Mouse (Mus musculus): ENCODE results near the gene Cpe.

The Cpe gene

DNA sequence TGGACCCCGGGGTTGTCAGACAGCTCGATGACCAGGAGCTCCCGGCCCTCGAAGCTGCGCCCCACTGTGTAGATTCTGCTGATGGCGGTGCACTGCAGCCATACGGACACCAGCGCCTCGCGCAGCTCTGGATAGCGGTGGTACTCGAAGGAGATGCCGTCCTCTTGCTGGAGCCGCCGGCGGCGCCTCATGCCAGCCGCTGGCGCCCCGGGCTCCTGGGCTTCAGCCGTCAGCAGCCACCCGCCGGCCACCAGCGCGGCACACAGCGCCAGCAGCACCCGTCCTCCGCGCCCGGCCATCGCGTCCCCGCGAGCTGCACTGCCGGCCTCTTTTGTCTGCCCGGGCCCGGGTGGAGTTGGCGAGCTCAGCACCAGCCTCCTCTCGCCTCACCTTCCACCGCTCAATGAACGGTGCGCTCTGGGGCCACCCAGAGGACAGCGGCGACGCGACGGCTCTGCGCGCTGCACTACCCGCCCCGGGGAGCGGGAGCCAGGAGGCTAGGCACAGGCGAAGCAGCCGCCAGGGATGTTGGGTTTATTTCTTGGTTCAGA, at the start of gene Cpe:
Gene Cpe, minus strand, starts transcription at position 404 of the 551 bp plus-strand sequence.
- in situ Hi-C loops (cut with MboI) = no loop called here

DNA sequence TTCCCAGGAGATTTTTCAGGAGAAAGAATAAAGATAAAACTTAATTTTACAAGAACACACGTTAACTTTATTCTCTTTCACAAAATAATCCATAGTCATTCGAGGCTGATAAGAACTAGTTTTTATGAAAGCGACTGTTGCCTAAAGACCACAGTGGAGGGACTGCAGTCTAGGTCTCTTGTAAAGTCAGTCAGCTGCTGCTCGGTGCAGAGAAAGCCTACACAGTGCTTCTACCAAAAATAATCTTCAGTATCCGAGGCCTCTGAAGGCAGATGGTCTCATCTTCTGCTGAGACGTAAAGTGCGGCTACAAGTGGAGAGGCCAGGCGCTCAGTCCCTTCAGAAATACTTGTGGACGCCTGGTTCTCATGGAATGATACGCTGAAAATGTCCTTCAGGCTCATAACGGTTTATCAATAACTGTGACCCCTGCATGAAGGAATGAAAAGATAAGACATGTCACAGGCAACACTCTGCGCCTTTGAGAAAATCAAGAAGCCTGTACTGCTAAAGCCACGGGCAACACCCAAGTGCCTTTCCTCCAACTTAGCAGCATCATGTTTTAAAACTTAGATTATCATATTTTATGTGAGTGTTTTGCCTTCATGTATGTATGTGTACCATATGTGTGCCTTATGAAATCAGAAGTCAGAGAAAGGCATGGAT, 47.8 kb upstream of the Cpe start:
- in situ Hi-C loops (cut with MboI) = loop anchor here (25.0 kb wide), 1 partner anchor 1747 kb away; the partner anchor contains the start of gene Tma16

DNA sequence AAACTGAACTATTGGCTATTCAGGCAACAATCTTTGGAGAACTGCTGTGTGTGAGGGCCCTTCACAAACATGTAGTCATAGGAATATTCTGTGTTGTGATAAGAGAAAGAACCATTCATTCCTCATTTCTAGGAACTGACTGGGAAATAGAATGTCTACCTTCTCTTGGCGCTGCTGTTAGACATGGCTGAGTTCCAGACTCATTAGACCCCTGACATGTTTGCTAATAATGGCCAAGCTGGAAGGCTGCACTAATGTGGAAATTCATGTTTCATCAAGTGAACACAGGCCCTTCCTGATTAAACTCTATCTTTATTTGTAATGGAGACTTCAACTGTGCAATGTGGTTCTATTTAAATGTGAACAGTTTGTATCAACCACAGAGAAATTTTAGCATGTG, 46.1 kb upstream of the Cpe start:
- in situ Hi-C loops (cut with MboI) = loop anchor here (10.0 to 25.0 kb wide), 2 partner anchors 206 to 1748 kb away; partner anchors contain the start of genes Tma16 and Tmem192

DNA sequence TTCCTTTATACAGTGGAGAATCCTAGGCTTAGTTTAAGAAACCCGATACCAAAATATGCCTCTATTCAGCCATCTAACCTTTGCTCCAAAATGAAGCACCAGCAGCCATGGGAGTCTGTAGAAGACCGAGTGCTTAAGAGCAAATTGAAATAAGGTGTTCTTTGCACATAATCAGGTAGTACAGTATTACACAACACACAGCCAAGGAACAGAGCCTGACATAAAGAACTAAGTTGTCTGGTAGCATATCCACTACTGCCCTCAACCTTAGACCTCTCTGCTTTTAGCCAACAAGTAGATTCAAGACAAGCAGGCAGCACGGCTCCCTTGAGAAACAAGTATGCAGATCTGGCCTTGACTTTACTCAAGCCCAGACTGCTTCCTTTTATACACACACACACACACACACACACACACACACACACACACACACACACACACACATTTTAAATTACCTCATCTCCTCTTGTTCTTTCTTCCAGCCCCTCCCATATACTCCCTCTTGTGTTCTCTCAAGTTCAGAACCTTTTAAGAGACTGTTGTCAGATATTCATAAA, 44.0 kb upstream of the Cpe start:
- in situ Hi-C loops (cut with MboI) = loop anchor here (10.0 to 25.0 kb wide), 2 partner anchors 208 to 1750 kb away; partner anchors contain the start of genes Tma16 and Tmem192

DNA sequence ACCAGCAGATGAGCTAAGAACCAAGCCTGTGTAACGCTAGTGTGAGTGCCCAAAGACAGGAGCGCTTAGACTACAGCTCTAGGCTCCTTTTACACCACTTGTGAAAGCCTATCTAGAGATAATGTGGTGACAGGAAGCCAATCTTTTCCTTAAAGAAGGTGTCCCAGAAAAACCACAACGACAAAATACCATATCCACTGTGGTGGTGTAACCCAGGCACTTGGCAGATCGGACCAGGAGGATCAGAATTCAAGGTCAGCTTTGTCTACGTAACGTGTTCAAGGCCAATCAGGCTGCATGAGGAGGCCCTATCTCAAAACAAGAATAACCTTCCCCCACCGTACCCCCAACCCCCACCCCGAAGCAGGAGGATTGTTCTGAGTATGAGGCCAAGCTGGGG, 42.3 kb upstream of the Cpe start:
- in situ Hi-C loops (cut with MboI) = loop anchor here (10.0 to 25.0 kb wide), 2 partner anchors 210 to 1752 kb away; partner anchors contain the start of genes Tma16 and Tmem192

DNA sequence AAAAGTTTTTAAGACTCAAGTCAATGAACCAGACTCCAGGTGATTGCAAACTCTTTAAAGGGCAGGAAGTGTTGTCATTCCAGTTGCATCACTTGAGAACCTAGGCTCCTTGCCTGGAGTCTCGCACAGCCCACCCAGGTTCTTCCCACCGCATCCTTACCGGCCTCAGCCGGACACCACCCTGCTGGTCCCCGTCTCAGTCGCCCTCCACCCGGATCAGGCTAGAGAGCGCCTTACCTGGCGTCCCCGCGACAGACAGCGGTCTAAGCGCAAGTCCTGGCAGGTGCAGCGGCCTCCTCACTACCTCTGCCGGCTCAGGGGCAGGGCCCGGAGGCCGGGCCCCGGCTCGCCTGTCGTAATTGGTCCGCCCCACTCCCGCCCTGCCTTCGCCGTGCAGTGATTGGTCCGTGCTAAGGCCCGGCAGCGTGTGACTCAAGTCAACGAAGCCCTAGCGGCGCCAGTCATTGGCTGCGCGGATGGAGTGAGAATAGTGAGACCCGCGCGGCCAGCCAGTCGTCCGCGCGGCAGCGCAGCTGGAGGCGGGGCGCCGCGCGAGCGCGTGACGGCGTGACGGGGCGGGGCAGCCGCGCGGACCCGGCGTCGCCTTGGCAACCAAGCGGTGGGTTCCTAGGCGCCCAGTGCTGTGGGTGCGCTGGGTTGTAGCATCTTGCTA, 40.6 kb upstream of the Cpe start, which contains the start of gene Msmo1:
Gene Msmo1, minus strand, starts transcription at position 522 of the 673 bp plus-strand sequence.
- in situ Hi-C loops (cut with MboI) = loop anchor here (10.0 to 25.0 kb wide), 2 partner anchors 211 to 1754 kb away; partner anchors contain the start of genes Tma16 and Tmem192

DNA sequence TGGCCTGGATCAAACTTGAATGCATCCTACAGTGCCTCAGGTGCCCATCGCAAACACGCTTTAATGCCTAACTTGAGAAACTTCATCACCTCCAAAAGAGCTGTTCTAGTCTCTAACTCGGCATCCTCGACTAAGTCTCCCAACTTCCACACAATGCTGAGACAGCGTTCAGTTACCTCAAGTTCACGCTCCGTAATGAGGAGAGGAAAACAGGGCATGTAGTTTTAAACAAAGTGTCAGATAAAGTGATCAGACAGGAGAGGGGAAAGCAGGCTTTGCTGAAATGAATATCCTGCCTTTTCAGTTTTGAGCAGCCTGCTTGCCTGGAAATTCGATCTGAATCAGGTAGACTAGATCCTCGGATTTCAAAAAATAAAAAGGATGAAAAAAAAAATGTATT, 39.7 kb upstream of the Cpe start:
- in situ Hi-C loops (cut with MboI) = loop anchor here (10.0 to 25.0 kb wide), 2 partner anchors 212 to 1755 kb away; partner anchors contain the start of genes Tma16 and Tmem192

DNA sequence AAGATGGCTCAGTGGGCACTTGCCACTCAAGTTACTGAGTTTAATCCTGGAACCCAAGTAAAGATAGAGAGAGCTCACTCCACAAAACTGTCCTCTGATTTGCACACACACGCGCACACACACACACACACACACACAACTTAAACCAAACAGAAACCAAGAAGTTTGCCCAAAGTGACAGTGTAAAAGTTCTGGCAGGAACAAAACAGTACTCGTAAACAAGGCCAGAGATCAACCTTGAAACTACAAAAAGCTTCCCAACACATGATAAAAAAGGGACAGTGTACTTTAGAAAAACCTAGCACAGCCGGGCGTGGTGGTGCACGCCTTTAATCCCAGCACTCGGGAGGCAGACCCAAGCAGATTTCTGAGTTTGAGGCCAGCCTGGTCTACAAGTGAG, 35.3 kb upstream of the Cpe start:
- in situ Hi-C loops (cut with MboI) = loop anchor here (25.0 kb wide), 1 partner anchor 1759 kb away; the partner anchor contains the start of gene Tma16

DNA sequence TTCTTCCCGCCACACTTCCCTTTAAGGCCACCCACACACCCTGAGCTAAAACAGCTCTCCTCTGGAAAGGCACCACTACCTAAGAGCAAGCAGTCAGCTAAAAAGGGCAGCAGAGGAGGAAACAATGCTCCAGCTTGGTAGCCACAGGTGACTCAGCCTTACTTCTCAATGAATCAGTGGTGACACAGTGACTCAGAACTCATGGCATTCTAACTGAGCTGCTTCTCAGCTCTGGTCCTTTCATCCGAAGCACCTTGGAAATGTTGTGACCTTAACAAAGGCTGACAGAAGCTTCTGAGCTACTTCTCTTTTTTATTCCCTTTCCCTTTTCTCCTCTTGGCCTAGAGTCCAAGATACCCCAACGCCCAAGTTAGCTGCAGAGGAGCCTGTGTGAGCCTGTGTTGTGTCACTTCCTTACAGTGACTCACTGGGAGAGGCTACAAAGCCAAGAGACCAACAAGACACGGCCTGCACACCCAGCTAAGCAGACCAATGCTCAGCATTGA, 33.4 kb upstream of the Cpe start:
- in situ Hi-C loops (cut with MboI) = loop anchor here (25.0 kb wide), 1 partner anchor 1761 kb away; the partner anchor contains the start of gene Tma16

DNA sequence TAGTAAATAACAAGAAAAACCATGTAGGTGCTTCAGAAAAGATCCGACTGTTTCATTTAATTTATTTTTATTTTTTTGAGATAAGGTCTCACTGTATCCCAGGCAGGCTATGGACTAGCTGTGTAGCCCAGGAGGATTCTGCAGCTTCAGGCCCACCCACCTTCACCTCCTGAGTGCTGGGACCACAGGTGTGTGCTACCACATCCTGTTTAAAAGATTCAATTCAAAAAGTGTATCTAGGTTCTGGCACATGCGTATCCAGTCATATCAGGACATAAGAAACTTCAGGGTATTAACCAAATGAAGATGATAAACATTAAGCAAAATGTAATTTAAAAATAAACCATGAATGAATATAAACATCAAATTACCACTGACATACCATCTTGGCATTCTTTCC, 30.4 kb upstream of the Cpe start:
- in situ Hi-C loops (cut with MboI) = no loop called here

DNA sequence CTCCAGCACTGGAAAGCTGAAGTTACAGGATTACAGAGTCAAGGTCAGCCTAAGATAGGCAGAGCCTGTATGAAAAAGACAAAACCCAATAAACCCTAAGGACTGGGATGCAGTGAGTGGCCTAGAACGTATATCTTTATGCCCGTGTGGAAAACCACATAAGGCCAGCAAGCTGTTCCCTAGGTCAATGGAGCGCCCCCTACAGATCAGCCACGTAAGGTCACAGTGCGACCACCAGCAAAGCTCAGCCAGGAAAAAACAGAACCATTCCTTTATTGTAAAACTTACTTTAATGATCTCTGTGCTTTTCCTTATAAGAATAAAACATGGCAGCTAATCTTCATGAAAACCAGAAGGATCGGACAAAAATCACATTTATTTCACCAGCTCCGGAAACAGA, 25.0 kb upstream of the Cpe start:
- in situ Hi-C loops (cut with MboI) = no loop called here

DNA sequence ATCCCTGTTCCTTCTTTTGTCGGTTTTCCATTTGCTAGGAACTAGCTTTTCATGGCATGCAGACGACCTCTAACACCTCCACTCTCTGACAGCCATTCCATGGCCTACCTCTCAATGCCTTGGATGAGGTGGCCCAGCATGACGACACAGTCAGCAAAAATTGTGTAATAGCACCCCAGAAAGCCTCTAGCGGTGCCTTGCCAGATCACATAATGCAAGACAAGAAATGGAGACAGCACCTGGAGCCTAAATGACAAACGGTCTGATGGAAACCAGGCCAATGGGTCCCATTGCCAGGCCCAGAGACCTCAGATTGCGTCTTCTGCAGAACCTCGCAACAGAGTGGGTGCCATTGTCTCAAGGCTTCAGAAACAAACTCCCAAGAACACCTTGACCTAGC, 19.6 kb upstream of the Cpe start:
- in situ Hi-C loops (cut with MboI) = no loop called here

DNA sequence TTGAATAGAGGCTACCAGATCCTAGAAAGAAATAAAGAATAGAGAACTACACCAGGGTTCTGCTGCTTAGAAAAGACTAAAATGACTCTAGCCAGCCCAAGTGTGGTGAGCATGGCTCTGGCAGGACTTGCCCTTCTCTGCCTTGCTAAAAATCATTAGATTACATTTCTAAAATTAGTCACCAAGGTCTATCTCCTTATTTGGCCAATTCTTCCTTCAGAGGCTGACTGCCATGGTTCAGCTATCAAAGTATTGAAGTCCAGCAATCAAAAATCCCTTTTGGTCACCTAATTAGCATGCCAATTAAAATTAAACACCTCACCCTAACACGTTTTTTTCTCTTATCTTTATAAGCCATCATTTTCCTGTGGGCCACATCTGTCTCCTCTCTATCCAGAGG, 18.7 kb upstream of the Cpe start:
- in situ Hi-C loops (cut with MboI) = no loop called here

DNA sequence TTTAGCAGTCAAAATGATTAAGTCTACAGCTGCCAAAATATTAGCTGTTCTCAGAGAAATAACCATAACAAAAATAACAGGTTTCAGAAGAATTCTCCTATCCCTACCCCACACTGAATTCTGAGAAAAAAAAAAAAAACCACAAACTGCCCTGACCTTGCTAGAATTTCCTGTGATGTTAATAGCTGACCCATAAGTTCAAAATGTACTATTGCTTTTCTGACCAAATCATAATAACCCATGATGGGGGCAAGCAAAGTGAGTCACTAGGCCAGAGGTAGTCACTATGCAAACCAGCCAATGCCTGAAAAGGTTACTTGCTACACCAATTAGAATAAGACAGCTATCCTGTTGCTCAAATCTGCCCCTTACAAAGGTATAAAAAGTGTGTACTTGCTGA, 14.6 kb upstream of the Cpe start:
- in situ Hi-C loops (cut with MboI) = no loop called here

DNA sequence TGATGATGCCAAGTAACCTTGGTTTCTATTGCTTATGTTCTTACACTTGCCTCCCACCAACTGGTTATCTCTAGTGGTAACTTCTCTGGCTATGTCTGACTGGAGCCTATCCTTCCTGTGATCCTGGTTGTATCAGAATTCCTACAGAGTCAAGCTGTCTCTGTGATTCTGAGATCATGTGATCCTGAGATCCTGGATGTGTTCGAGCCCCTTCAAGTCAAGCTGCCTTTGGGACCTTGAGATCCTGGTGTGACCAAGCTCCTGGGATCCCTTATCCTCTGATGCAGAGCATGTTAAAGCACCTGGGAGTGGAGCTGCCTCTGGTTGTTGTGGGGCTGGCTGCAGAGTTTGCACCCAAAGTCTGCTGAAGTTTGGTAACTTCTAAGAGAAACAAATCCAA, 10.3 kb upstream of the Cpe start:
- in situ Hi-C loops (cut with MboI) = no loop called here

DNA sequence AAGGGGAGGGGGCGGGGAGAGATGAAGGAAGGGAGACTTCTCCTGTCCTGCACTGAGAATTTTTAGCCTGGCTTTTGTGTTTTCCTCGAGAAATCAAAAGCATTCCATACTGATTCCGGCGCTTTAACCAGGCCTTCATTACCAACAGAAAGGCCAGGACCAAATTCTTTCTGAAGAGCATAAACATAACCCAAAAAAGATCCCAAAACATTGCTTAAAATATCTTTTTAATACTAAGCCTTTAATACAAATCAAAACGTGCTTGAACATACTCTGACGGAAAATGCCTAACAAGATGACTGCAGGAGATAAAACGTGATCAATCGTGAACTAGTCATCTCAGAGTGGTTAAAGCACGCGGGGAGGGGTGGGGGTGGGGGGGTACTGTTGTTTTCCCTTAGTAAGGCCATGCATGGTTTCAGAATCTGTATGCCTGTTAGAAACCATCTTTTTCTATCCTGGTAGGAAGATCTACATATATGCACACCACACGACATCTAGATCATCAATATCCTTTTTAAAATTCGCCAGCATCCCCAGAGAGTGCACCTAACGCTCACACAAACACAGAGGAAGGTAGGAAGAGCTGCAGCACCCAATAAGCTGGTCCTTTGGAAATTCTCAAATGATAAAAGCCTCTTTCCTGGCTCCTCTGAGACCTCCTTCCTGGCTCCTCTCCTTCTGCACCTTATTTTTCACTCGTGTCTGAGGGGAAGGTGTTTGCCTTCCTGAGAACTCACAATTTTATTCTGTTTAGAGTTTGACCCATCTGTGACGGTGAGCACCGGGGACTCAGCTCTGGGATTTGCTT, 1.1 kb downstream of the Cpe start:
- in situ Hi-C loops (cut with MboI) = no loop called here

DNA sequence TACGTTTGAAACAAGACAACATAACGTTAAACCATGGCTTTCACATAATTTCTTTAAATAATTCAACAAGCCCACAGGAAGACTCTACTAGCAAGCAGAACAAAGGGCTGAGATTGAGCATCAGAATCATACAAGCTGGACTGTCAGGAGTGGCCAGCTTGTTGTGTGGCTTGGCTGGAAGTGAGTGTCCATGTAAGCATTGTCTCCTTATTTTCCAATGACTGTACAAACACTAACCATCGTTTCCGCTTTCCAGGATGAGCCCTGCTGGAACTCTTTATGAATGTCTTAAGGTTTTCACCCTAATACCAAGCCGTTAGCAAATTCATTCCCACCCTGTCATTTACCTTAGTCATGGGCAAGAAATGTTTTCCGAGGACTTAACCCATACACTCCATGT, 2.0 kb downstream of the Cpe start:
- in situ Hi-C loops (cut with MboI) = no loop called here

DNA sequence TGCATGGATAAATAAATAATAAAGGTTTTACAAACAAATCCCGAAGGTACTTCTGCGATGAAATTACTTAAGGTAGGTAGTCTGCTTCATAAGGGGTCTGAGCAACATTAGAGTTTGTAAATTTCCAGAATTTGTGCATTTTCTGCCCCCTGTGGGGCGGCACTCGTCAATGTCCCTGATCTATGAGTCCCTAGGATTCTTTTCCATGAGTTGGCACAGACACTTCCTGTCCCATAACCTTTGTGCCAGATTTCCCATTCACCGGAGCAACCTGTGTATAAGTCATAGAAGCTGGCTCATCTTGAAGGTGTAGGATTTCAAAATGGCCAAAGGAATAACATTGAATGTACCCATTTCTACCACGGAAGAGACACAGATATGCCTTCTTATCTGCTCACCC, 2.5 kb downstream of the Cpe start:
- in situ Hi-C loops (cut with MboI) = no loop called here

DNA sequence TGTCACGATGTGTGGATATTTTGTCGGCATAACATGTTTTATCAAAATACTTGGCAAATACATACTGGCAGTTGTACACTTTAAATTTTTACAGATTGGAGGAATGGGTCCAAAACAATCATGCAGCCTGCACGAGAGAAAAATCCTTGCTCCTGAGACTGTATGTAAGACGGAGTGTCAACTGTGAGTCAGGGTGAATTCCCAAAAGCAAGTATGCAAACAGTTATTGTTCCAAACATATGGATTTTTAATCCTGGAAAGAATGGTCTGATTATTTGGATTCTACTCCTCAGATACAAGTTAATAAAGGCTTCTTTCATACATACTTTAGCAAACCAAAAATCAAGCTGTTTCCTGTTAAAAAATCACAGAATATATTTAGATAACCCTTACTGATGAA, 4.1 kb downstream of the Cpe start:
- in situ Hi-C loops (cut with MboI) = no loop called here

DNA sequence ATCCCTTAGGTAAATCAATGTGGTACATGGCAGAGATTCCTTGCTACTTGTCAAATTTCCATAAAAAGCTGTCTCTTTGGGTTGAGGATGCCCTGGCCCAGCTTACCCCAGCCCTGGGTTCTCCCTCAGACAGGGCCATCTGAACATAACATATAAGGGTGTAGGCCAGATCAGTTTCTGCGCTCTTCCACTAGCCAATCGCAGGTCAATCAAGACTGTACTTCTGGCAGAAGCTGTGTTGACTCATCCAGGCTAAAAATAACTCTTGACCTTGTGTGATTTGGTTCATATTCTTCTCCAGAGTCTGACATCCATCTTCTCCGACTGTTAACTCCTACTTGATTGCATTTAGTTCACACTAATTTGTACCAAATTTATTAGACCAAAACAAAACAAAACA, 4.7 kb downstream of the Cpe start:
- in situ Hi-C loops (cut with MboI) = no loop called here

DNA sequence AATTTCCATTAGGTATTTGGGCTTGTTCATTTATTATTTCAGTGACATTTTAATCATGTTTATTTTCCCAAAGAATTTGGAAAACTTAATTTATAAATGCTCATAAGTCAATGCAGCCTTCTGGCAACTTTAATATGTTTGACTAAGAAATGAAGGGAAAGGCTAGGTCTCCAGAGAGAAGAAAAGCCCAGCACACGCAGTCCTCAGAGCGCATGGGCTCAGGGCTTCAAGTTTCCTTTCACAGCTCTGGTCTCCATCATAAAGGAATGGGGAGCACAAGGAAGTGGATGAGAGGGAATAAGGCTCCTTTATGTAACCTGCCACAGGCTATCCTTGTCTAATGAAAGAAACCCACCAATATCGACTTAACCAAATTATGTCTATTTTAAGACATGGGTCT, 10.4 kb downstream of the Cpe start:
- in situ Hi-C loops (cut with MboI) = no loop called here

All from mature B cell (primary cell).